Mouse (Mus musculus): Measurements from ENCODE around the gene Antxr1. TPM values are rescaled to one million over a fixed set of nuclear protein-coding genes. Genes with fewer than 3 reads are reported as not detected.
A peak's percentile ranks its signal among the peaks of the same experiment; 100 is the strongest.

Antxr1 gene
- total RNA-seq, 2 experiments from 2014 or later, result 11.6 to 14.4 TPM

DNA sequence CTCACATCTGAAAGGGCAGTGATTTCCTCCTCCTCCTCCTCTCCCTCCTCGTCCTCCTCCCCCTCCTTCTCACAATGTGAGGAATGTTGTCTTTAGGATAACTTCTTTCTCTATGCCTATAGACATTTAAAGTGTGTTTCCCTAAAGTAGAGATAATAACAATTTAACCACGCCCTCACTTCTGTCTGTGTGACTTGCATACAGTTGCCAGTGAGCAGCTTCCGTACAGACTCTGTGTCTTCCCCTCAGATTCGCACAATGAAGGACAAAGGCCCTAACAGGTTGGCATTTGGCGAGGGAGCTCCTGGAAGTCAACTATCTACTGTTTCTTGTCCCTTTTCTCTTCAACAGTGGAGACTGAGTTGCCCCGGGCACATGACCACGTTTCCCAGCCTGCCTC lies 185.2 kb downstream of the Antxr1 start:
- no peak for DNase-seq (ENCODE audit: low spot score in 2 of 2)

DNA sequence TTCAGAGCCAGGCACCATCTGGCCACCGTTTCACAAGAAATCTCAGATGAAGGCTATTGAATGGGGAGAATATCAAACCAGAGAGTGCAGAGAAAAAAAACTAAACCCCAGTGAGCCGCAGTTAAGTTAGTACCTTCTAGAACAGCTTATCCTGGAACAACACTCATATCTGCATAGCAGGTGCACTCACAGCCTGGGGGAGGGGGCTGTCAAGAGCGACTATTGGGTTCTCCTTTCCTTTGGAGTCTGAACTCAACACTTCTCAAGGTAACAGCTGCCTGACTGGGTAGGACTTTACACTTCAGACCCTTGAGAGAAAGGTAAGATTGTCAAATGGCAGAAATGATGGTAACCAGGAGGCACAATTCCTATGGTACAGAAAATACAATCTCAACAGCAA lies 187.7 kb downstream of the Antxr1 start:
- DNase-seq (ENCODE audit: low spot score in 2 of 2), result no peak

DNA sequence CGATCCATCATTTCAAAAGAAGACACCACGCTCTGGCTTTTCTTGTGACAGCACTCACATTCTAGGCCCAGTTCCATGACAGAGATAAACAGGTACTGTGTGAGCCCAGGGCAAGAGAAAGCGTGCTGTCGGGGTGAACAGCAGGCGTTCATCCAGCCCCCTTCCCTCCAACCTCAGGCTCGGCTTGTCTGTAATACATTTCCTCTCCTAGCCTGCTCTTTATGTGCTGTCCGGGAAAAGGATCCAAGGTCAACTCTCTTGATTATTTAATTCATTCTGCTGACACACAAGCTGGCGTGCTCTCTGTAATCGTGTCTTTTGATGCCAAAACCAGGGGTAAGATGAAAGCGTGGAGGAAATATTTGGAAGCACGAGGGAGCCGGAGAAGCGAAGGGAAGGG lies 192.0 kb downstream of the Antxr1 start:
- DNase-seq (ENCODE audit: low spot score in 2 of 2), result no peak

DNA sequence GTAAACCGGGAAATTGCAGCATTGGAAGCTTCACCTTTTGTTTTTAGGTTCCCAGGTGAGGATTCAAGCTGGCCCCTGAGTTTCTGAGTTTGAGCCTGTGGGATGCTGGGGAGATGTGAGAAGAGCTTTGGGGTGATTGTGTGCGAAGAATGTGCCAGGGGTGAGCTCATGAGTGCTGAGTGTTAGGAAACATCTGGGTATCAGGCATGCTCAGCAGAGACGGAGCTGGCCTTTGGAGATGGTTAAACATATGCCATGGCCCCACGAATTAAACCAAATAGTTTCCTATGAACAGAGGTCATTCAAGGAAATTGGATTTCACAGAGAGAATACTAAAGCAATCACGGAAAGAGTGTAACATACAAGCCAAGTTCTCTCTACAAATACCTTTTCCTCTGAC lies 193.4 kb downstream of the Antxr1 start:
- no peak for DNase-seq (ENCODE audit: low spot score in 2 of 2)

DNA sequence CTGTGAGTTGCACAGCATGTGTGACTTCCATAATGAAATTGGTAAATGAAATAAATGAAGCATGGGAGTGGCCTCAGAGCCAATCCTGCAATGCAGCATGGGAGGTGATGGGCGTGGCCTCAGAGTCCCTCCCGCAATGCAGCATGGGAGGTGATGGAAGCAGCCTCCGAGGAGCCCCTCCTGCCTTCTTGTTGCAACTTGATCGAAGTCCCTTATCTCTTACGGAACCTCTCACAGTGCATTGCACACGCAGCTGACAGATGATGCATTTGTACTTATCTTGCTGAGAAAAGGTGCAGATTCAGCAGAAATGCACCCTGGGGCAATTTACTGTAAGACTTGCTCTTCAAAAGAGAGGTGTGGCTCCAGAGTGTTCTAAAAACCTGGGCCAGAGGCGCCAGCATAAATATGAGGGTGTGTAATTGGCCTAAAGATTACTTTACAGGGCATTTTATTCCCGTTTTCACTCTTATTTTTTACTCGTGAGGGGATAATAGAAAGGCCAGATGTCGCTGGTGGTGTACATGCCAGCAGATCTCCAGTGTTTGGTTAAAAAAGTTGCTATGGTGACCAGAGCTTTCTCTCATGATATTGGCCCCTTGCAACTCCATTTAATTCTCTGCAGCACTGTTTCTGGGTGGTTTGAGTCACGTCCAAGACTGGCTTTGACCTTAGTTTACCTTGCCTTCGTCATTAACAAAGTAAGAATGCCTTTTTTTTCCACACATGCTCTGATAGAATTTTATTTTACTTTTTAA lies 195.6 kb downstream of the Antxr1 start:
- DNase-seq (ENCODE audit: low spot score in 2 of 2), result no peak

DNA sequence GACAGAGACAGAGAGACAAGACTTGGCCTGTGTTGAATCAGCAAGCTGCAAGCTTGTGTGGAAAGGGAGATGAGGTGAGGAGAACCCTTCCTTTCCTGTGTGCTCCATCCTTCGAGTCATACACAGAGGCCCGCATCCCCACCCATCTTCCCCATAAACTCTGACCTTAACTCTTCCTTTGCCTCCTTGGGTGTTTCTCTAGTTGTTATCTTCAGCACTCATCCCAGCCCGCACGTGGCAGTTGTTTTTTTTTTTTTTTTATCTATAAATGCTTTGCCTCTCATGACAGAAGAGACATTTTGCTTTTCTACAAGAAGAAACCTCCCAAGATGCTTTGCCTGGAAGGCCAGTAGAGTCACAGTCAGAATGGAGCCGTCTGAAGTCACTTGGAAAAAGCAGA lies 197.1 kb downstream of the Antxr1 start:
- DNase-seq (ENCODE audit: low spot score in 2 of 2), result no peak

DNA sequence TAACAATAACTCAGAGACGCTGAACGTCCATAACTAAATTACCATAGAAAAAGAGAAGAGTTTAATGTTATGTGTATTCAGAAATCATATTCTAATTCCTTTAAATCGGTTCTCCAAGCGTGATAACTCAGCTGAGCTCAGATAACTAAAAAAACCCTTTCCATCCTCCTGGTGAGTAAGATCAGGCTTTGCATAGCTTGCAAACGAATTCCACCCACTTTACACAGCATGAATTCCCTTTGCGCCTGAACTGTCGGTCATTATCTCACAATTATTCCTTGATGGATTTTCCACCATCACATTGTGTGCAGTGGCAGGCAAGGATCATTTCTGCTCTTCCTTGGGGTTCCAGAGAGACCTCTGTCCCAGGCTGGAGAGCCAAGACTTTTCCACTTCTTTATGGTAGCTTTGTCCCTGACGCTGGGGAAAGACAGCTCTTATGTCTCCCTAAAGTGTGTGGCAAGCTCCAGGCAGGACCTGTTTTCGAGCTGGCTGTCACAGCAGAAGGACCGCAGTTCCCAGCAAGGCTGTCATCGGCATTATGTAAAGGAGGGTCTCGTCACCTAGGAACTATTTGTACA lies 201.6 kb downstream of the Antxr1 start:
- peak in 1 of 2 experiments; percentile 17 for DNase-seq (ENCODE audit: low spot score in 2 of 2)

DNA sequence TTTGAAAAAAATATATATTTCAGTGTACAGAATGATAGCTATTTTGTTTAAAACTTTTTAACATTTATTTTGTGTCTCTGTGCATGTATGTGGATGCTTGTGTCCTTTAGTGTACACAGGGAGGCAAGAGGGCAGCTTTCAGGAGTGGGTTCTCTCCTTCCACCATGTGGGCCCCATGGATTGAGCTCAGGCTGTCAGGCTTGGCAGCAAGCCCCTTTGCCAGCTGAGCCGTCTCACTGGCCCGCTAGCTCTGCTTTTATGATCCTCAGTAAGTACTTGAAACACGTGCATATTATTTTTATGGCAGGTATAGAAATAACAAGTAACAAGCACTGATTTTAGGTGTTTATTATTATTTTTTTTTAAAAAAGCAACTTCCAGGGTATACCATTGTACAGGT lies 202.1 kb downstream of the Antxr1 start:
- no peak for DNase-seq (ENCODE audit: low spot score in 2 of 2)

DNA sequence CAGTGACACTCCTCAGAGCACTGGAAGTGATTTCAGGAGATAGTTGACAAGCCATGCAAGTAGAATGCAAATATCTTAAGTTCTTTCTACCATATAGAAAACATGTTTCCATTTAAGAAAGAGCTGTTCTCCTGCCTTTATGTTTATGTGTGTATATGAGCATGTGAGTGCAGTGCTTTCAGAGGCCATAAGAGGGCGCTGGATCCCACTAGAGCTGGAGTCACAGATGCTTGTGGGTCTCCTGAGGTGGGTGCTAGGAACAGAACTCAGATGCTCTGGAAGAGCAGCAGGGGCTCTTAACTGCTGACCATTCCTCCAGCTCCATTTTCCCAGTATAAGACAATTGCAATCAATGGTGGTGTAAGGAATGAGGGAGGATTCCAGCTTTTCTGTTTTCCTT lies 204.5 kb downstream of the Antxr1 start:
- no peak for DNase-seq (ENCODE audit: low spot score in 2 of 2)

DNA sequence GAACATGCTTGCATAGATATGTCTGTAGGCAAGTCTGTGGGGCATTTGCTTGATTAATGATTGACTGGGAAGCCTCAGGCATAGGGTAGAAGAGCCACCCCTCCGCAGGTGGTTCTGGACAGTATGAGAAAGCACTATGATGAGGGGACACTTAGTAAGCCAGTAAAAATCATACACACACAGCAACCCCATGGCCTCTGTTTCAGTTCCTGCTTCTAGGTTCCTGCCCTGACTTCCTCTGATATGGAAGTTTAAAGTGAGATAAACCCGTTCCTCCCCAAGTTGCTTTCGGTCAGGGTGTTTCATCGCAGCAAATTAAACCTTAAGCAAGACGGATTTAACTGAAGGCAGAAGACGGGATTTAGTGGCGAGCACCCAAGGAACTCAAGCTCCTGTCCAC lies 205.0 kb downstream of the Antxr1 start:
- DNase-seq (ENCODE audit: low spot score in 2 of 2), result no peak

DNA sequence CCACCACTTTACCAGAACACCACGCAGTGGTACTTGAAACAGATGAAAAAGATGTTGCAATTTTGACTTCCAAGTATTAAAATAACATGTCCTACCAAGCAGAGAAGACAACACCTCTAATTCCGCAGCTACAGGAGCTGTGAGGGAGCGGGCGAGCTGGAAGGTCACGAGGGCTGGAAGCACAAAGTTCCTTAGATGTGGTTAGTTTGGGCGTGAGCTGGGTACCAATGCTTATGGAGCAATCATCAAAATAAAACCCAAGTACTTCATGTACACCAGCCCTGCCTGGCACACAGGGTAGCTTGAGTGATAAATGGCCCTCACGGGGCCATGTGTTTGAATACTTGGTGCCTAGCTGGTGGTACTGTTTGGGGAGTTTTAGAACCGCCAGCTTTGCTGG lies 205.8 kb downstream of the Antxr1 start:
- DNase-seq (ENCODE audit: low spot score in 2 of 2), result peak in 1 of 2 experiments; percentile 6

DNA sequence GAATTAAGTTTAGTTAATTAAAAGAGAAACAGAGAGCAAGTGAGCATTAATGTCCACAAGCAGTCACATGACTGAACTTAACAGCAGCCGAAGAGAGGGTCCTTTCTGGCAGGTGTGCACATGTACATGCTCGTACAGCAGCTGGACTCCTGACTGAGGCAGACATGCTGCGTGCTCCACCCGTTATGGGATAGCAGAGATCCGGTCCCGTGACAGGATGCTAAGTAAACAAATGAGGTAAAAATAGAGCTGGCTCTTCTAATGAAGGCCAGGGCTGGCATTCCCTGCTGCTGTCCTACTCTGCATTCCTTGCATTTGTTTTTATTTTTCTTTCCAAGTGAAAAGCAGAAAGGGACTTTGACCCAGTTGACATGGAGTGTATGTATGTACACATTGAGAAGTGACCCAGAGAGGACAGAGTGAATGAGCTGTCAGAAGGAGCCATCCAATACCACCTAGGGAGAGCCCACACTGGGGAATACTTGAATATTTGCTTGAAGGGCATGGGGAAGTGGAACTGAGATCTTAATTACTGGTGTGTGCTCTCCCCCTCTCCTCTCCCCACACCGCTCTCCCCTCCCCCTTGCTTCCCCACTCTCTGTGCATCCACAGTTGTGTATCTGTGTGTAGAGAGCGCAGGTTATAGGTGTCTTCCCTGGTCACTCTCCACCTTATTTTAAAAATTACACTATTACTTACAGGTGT lies 208.4 kb downstream of the Antxr1 start:
- no peak for DNase-seq (ENCODE audit: low spot score in 2 of 2)

DNA sequence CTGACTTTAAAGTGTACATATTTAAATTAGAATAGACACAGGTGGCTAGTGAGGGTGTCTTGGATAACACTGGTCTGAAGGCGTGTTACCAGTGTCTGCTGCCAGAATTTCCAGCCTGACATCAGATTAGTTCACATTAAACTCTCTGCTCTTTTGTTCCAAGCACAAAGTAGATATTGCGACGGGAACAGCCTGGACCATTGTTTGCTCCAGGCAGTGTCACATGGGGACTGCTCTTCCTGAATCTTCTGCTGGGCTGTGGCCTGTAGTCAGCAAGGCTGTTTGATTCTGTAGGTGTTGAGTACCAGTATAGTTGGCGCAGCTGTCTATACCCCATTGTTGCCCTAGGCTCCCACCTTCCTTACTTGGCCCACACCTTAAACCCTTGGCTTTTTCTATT lies 211.6 kb downstream of the Antxr1 start:
- DNase-seq (ENCODE audit: low spot score in 2 of 2), result no peak

DNA sequence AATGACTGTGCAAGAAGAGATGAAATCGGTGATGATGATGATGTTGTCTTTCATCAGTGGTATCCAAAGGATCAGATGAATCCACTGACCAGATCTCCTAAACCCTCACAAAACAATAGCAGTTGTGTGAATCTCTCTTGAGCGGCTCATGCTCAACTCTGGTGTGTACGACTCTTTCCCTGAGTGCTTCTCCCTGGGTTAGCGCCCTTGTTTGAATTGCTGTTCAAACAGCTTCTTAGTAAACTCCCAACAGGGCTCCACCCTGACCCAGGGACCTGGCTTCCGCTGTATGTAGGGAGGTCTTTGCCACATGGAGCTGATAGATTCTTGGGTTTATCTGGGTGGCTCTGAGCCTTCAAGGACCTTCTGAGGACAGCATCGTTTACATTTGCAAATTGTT lies 212.2 kb downstream of the Antxr1 start:
- no peak for DNase-seq (ENCODE audit: low spot score in 2 of 2)

DNA sequence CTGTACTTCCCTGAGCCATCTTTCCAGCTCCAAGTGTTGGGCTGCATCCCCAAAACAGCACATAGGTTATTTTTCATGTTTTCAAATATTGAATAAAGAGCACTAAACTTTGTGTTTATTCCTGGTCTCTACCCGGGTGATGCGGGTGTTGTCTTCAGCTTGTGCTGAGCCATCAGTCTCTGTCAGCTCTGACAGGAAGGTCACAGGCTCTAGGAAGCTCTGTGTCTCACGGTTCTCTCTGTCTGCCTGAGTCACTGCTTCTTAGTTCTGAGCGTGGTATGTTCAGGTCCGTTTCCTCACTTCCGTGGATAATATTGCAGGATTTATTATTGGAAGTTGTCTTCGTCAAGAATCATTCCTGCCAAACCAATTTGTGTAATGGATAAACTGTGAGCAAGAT lies 213.7 kb downstream of the Antxr1 start:
- DNase-seq (ENCODE audit: low spot score in 2 of 2), result no peak

DNA sequence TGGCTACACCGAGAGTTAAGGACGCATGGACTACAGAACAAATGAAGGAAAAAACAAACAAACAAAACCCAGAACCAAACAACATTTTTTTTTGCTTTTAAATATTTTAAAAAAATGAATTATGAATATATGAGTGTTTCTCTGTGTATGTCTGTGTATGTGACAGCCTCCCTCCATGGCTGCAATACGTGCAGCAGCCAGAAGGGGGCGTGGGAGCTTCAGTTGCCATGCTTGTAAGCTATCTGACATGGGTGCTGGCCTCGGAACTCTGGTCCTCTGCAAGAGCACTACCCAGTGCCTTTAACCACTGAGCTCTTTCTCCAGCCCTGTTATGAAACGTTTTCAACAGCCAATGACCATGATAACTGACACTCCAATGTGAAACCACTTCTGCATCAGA lies 215.0 kb downstream of the Antxr1 start:
- DNase-seq (ENCODE audit: low spot score in 2 of 2), result no peak

DNA sequence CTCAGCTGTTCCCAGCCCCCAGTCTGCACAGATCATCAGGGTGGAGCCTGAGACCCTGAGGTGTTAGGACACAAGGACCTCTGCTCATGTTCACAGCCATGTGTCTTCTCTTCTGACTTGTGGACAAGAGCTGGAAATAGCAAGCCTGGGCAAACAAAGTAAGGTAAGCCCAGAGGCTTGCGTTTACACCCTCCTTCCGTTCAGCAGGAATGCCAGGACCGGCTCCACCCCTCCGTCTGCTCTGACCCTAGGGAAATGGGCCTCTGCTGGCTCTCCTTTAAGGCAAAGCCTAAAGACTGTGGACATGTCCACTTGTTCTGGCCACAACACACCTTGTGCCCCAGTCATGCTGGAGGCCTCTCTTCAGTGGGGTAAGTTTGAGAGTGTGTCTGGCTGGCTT lies 215.6 kb downstream of the Antxr1 start:
- DNase-seq (ENCODE audit: low spot score in 2 of 2), result no peak

DNA sequence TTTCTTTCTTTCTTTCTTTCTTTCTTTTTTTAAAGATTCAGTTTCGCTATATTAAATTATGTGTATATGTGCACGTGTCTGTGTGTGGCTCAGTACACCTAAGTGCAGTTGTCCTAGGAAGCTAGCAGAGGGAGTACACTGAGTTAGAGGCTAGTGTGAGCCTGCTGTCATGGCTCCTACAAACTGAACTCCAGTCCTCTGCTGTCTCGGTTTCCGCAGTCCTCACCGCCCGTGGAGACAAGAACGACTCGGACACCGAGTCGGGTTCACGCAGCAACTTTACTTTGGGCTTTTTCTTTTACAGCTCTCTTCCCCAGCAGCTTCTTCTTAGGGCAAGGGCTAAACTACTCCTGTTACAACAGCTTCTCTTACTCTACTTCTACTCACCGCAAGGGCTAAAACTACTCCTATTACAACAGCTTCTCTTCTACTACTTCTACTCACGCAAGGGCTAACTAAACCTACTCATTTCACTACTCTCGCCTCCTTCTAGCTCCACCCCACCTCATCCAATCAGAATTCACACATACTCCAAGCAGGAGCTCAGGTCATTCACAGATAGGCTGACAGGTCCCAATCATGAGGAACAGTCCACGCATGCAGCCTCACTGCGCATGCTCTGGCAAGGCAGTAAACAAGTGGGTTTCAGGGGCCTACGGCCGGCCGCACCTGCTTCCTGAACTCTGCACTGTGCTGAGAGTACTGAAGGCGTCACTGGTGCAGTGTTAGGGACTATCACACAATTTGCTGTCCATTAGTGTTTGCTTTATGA lies 216.4 kb downstream of the Antxr1 start:
- no peak for DNase-seq (ENCODE audit: low spot score in 2 of 2)

DNA sequence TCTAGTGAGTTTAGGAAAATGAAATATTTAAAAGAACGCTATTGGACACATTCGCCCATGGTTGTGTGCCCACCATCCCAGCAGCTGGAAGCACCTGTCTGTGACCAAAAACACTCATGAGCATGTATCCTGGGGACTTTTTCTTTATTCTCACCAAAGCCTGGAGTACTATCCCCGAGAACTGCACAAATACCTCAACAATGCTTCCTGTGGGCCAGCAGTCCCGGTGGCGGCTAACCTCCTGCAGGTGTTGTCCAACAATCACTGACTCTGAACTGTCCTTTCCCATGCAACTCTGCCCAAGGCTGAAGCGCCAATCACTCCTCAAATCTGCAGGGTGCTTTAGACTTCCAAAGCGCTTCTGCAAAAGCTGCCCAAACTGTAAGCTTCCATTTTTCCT lies 219.0 kb downstream of the Antxr1 start:
- no peak for DNase-seq (ENCODE audit: low spot score in 2 of 2)

DNA sequence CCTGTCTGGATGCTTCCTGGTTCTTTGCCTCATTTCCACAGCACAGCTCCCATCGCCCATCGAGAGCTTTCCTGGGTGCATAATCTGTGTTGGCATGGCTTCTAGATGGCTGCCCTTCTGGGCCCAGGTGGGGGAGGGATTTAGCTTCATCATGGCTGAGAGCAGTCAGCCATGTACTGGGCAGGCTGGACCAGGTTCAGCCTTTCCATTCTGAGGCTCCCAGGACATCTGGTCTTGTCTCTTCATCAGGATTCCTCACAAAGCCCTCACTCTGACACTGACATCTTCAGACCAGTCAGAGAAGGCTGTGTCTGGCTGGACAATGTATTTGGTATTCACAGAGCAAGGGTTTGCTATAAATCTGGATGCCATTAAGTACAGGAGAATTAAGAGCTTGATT lies 219.6 kb downstream of the Antxr1 start:
- no peak for DNase-seq (ENCODE audit: low spot score in 2 of 2)

DNA sequence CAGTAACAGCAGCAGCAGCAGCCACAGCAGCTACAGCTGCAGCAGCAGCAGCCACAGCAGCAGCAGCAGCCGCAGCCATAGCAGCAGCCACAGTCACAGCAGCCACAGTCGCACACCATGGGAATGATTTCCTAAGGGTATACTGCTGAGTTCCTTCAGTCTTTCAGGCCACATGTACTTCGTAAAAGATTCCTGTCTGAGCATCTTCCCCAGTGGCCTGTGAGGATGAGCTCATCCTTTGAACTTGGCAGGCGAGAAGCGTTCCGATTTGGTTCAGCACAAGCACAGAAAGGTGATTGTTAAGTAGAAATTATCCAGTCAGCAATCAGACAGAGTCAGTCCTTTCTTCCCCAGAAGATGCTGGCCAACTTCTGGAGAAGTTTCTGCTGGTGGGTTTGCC lies 223.5 kb downstream of the Antxr1 start:
- DNase-seq (ENCODE audit: low spot score in 2 of 2), result no peak

DNA sequence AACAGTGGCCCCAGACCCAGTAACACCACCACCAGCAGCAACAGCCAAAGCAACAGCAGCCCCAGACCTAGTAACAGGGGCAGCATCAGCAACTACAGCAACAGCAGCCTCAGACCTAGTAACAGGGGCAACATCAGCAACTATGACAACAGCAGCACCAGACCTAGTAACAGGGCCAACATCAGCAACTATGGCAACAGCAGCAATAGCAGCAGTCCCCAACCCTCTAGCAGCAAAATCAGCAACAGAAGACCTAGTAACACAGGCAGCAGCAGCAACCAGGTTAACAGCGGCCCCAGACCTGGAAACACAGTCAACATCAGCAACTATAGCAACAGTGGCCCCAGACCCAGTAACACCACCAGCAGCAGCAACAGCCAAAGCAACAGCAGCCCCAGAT lies 224.1 kb downstream of the Antxr1 start:
- no peak for DNase-seq (ENCODE audit: low spot score in 2 of 2)

All from left cerebral cortex, adult 18-20 months (tissue).